Mouse (Mus musculus) cortical plate, adult 2 months (tissue): ENCODE results near the gene Cplx3. TPM values are rescaled to one million over a fixed set of nuclear protein-coding genes. Genes with fewer than 3 reads are reported as not detected.
A peak's percentile ranks its signal among the peaks of the same experiment; 100 is the strongest.

ENCODE experiments used
- H3K27ac ChIP-seq: fragments of 200-500 bp; 2 replicates; pipeline ENCODE4 v1.5.1; 2012; ENCODE audit warnings: low read length, control low read depth, inconsistent platforms; ENCODE audit not compliant: insufficient read depth
- H3K4me1 ChIP-seq: fragments of 200-500 bp; 2 replicates; pipeline ENCODE4 v1.6.1; 2011; ENCODE audit warnings: low read length; ENCODE audit not compliant: control insufficient read depth, insufficient read depth
- H3K4me3 ChIP-seq: fragments of 200-500 bp; 2 replicates; pipeline ENCODE4 v1.5.1; 2011; ENCODE audit warnings: mild to moderate bottlenecking, low read length, control low read depth; ENCODE audit not compliant: insufficient read depth
- CTCF ChIP-seq: fragments of 200-500 bp; IDR thresholded peaks from 2 replicates; pipeline ENCODE4 v1.5.1; 2011; ENCODE audit warnings: mild to moderate bottlenecking, control low read depth, low read length; ENCODE audit not compliant: insufficient read depth; ENCODE audit errors: extremely low read depth
- POLR2A ChIP-seq: fragments of 200-500 bp; IDR thresholded peaks from 2 replicates; pipeline ENCODE4 v1.6.1; 2011; ENCODE audit warnings: mild to moderate bottlenecking, low read length, control low read depth; ENCODE audit not compliant: insufficient read depth; ENCODE audit errors: extremely low read depth
- polyA plus RNA-seq: library from polyadenylated mRNA; depleted of rRNA; stranded (reverse); fragments of >200 nt; gene quantifications from 2 replicates; pipeline ENCODE4 v1.2.3, GENCODE M21; 2012

Gene Cplx3
- polyA plus RNA-seq, 1 experiment, result 48.1 TPM

DNA sequence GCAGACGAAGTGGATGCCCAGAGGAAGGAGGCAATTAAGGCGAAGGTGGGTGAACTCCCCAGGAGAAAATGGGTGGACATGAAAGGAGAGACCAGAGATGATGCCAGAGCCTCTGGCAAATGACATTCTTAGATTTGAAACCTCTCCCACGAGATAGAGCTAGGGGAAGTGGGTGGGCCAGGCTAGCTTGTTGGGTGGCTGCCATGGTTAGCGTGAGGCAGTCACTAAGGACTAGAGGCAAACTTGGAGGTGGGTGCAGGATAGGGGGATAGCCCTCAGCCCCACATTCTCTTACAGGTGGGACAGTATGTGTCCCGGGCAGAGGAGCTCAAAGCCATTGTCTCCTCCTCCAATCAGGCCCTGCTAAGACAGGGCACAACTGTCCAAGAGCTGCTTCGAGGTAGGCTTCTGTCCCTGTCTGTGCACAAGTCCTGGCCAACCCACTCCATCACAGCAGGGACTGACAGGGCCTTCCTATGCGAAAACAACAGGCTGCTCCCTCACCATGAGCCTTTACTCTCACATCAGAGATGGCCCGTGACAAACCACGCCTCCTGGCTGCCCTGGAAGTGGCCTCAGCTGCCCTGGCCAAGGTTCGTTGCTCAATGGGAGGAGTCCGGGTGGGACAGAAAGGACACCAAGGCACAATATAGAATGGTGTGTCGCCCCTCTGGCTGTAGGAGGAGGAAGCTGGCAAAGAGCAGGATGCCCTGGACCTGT, 12.5 kb downstream of the Cplx3 start:
- TF ChIP-seq CTCF (no peak), POLR2A (no peak)
- no peak overlapping the region for H3K27ac ChIP-seq
- H3K4me1 ChIP-seq, result no peaks in the 10 kb centered on the region
- no peak overlapping the region for H3K4me3 ChIP-seq

DNA sequence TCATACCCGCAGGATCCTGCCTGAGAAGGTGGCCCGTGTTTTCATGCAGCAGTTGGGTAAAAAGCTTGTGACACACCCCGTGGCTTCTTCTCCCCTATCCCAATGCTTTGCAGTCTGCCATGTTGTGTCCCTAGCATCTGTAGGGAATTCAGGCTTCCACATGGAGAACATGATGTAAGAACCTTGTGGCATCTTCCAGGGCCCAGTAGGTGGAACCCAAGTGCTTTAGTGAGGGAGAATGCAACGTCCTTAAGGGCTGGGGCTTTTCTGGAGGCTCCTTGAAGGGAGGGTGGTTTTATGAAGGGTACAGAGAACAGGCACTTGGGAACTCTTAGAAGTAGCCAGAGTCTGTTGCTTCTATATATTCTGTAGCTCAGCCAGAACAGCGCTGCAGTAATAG, 15.4 kb downstream of the Cplx3 start:
- Histone ChIP-seq H3K4me1 (no peaks in the 10 kb centered on the region), H3K4me3 (peak overlapping the region; percentile 78), H3K27ac (no peak overlapping the region)
- TF ChIP-seq CTCF (peak; percentile 51), POLR2A (no peak)

DNA sequence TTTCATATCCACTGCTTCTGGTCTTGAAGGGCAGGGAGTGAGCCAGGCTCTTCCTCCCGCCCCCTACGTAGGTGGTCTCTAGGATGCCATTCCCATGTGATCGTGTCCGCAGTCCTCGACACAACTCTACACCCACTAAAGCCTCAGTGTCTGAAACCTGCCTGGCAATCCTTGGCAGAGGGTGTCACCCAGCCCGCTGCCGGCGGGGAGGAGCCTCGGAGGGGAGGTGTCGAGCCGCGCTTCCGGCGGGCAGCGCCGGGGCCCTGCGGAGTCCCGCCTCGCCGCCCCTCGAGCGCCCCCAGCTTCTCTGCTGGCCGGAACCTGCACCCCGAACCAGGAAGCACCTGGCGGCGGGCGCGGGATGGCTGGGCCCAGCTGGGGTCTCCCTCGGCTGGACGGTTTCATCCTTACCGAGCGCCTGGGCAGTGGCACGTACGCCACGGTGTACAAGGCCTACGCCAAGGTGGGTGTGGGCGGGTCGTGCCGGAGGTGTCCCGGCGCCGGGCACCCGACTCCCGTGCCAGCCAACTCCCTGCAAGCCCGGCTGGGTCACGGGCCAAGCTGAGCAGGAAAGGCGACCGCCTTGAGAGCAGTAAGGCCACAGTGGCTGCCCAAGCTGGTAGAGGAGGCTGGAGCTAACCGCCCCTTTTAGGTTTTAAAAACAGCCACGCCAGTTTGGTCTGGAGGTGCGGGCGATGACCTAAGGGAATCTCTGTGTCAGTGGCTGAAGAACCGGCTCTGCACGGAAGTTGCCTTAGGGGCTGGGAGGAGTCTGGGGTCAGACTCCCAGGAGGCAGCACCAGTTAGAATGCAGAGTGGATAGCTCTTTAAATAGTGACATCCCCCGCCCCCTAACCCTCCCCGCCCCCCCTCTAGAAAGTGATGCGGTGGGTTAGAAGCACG, 16.6 kb downstream of the Cplx3 start, which contains the start of gene Ulk3:
Gene Ulk3, plus strand, starts transcription at position 229 of the 903 bp plus-strand sequence.
- peak within 1 kb of the TSS; percentile 71 for H3K27ac ChIP-seq
- TF ChIP-seq POLR2A (peak; percentile 49; the same call in 1 of the 2 replicates), CTCF (no peak)
- H3K4me1 ChIP-seq, result no peaks in the 10 kb centered on the region
- peak within 1 kb of the TSS; percentile 78 for H3K4me3 ChIP-seq

DNA sequence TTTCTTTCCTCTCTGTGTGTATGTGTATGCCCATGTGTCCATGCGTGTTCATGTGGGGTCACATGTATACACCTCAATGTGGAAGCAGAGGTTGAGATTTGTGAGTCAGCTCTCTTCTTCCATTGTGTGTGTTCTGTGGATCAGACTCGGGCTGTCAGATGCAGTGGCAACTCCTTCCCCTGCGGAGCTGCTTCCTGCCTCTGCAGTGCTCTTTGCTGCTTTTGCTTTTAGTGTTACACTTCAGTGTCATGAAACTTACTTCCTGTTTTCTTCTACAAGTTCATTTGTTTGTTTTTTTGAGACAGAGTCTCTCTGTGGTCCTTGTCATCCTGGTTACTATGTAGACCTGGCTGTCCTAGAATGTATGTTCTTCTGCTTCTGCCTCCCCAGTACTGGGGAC, 21.1 kb downstream of the Cplx3 start:
- TF ChIP-seq CTCF (no peak), POLR2A (no peak)
- no peaks in the 10 kb centered on the region for H3K4me1 ChIP-seq

DNA sequence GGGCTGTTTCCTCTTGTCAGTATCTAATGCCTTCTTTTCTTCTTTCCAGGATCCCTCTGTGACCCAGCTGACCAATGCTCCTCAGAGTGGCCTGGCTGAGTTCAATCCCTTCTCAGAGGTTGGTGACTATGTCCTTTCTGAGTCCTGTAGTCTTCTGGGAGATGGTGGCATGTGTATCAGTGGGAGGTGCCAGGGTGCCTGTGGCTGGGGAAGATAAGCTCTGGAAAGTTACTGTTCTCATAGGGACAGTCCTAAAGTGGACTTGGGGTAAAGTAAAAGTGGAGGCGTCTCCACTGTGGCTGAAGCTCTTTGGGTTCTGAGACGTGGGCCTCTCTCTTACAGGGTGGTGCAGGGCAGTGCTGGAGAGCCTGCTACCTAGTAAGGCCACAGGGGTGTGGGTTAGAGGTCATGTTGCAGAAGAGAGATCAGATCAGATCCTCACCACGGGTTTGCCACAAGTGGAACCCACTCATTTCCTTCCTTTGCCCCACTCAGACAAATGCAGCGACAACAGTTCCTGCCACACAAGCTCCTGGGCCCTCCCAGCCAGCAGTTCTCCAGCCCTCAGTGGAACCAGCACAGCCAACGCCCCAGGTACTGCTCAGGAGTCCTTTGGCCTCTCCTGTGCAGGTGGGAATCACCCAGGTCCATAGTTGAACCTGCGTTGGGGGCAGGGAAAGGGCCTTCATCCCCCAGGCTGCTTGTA, 28.8 kb downstream of the Cplx3 start:
- no peak overlapping the region for H3K4me3 ChIP-seq
- TF ChIP-seq CTCF (no peak), POLR2A (no peak)
- H3K27ac ChIP-seq, result no peak overlapping the region
- H3K4me1 ChIP-seq, result no peaks in the 10 kb centered on the region

More for the DNA sequence above, 21.1 kb downstream of the Cplx3 start:
- Histone ChIP-seq H3K27ac (no peak overlapping the region), H3K4me3 (no peak overlapping the region)

DNA sequence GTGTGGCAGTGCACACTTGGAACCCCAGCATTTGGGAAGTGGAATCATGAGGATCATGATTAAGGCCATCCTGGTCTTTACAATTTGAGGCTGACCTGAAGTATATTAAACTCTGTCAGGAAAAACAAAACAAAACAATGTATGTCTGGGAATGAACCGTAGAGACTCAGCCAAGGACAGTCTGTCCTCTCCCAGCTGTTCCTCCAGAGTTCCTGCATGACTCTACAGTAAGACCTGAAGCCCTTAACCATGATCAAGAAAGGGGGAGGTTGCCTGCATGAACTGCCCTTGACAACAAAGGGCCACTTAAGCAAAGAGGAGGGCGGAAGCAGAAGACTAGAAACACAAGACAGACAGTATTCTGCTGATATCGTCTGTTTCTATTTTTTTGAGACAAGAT, 30.5 kb downstream of the Cplx3 start:
- no peak overlapping the region for H3K27ac ChIP-seq
- no peaks in the 10 kb centered on the region for H3K4me1 ChIP-seq
- no peak overlapping the region for H3K4me3 ChIP-seq
- no peak for TF ChIP-seq POLR2A
- no peak for TF ChIP-seq CTCF

DNA sequence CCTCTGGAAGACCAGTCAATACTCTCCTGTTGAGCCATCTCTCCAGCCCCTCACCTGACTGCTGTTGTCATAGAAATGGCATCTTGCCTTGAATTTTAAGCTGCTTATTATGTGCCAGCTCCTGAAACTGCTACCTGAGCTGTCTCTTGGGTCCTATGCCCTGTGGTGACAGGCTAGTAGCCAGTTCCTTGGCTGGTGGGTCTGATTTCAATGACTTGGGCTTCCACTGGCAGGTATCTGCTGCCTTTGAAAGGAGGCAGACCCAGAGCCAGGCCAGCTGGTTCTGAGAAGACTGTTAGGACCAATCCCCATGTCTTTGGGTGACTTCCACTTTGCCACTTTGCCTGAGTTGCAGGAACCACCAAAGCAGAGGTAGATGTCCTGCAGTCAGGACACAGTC, 31.7 kb downstream of the Cplx3 start:
- H3K27ac ChIP-seq, result no peak overlapping the region
- TF ChIP-seq CTCF (no peak), POLR2A (no peak)
- no peak overlapping the region for H3K4me3 ChIP-seq
- no peaks in the 10 kb centered on the region for H3K4me1 ChIP-seq

DNA sequence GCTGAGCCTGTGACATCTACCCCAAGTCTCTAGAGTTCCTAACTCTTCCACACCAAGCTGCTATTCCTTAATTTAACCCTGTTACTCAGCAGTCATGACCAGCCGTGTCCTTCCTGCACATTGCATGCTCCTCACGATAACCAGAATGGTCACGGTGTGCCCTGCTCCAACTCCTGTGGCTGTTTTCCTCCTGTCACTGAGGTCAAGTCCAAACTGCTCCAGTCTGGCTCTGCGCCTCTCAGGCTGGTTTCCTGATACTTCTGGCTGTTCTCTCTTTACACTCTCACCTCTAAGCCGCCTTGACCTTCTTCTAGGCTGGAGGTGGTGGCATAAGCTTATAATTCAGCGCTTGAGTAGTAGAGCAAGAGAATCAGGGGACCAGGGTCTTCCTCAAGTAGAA, 37.6 kb downstream of the Cplx3 start:
- H3K4me3 ChIP-seq, result no peak overlapping the region
- TF ChIP-seq CTCF (no peak), POLR2A (no peak)
- no peak overlapping the region for H3K27ac ChIP-seq
- peaks cover 9% of the 10 kb centered on the region for H3K4me1 ChIP-seq

DNA sequence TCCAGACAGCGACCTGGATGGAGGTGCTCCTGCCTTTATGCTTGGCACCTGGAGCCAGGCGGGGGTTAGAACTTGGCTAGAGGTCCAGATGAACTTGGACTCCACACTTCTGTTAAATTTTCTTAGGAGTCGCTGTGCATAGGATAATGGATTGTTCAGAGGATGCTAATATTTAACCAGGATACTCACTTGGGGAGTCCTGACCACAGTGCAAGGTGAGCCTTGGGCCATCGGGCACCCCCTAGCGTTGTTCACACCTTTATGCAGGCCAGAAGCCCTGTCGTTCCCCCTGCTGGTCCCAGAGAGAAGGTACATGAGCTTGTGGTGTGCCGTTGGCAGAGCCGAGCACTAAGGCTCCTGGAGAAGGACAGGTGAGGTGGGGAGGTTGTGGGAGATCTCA, 39.2 kb downstream of the Cplx3 start:
- H3K27ac ChIP-seq, result peak overlapping the region; percentile 22; the same call in 1 of the 2 replicates
- TF ChIP-seq CTCF, result no peak
- H3K4me3 ChIP-seq, result no peak overlapping the region

More for the DNA sequence above, 39.2 kb downstream of the Cplx3 start:
- H3K4me1 ChIP-seq, result peaks cover 12% of the 10 kb centered on the region
